Mouse (Mus musculus): Measurements from ENCODE around the gene Ryk.

DNA sequence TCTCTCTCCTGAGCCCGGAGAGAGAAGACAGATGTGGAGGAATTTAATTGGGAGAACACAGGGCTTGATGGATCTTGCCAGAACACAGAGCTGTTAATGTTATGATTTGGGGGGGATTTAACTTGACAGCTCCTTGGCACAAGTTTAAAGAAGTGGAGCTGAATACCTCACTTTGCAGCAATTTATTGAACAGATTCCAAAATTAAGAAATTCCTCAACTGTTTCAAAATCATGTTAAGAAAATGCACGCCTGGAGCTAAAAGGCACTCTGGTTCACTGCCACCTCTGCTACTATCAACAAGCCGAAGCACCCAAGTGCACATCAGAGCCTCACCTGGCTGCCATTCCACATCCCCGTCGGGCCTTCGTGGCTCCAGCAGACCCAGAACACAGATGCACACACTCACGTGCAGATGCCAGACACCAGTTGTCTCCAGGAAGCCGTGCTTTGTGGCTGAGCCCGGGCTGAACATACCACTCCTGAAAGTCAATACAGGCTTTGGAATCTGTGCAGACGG, 28.6 kb upstream of the Ryk start:
- TF ChIP-seq USF1 (IDR thresholded peaks at IDR 0.05; ENCODE audit: low read depth) (no peak), POLR2A (IDR thresholded peaks at IDR 0.05; ENCODE audit: insufficient read length, low read depth) (no peak)
